Mouse (Mus musculus) kidney, postnatal 0 days (tissue): Measurements from ENCODE around the gene Aldh4a1. TPM values are rescaled to one million over a fixed set of nuclear protein-coding genes. Genes with fewer than 3 reads are reported as not detected.

ENCODE experiments used
- ATAC-seq: fragments of 200-750 bp; cut with Nextera tagmentation; replicated peaks from 2 replicates; pipeline ENCODE4 v1.8.0; 2017; ENCODE audit warnings: low read depth, moderate number of reproducible peaks, moderate TSS enrichment, moderate library complexity; ENCODE audit not compliant: low FRiP score
- DNase-seq: peaks from one replicate; pipeline ENCODE4 v3.0.0-alpha.2; 2016; ENCODE audit warnings: low spot score
- H3K27ac ChIP-seq: fragments of 300-500 bp; sonication (generic); 2 replicates; pipeline ENCODE4 v1.5.1; 2014; ENCODE audit warnings: mild to moderate bottlenecking
- H3K27me3 ChIP-seq: fragments of 300-500 bp; sonication (generic); 2 replicates; pipeline ENCODE4 v1.6.1; 2014; ENCODE audit warnings: low read length, mixed read lengths; ENCODE audit not compliant: insufficient read depth
- H3K36me3 ChIP-seq: fragments of 300-500 bp; sonication (generic); 2 replicates; pipeline ENCODE4 v1.6.1; 2014; ENCODE audit warnings: low read length, mixed read lengths; ENCODE audit not compliant: insufficient read depth
- H3K4me1 ChIP-seq: fragments of 300-500 bp; sonication (generic); replicated peaks from 2 replicates; pipeline ENCODE4 v1.6.1; 2014; ENCODE audit warnings: antibody characterized with exemption, low read length, mixed read lengths; ENCODE audit not compliant: insufficient read depth
- H3K4me2 ChIP-seq: fragments of 300-500 bp; sonication (generic); 2 replicates; pipeline ENCODE4 v1.6.1; 2014; ENCODE audit warnings: mild to moderate bottlenecking, low read length, moderate library complexity, mixed read lengths
- H3K4me3 ChIP-seq: fragments of 300-500 bp; sonication (generic); replicated peaks from 2 replicates; pipeline ENCODE4 v1.5.1; 2014; ENCODE audit warnings: low read depth, low read length
- H3K9ac ChIP-seq: fragments of 300-500 bp; sonication (generic); 2 replicates; pipeline ENCODE4 v1.6.1; 2014; ENCODE audit warnings: low read depth, low read length
- H3K9me3 ChIP-seq: fragments of 300-500 bp; sonication (generic); replicated peaks from 2 replicates; pipeline ENCODE4 v1.6.1; 2016; ENCODE audit warnings: low read length, inconsistent platforms, mixed read lengths
- CTCF ChIP-seq: IDR thresholded peaks from 2 replicates; pipeline ENCODE4 v1.5.1; 2016; ENCODE audit warnings: antibody characterized with exemption, low read depth, mild to moderate bottlenecking, moderate library complexity
- WGBS: fragments of 180-500 bp; shearing (Covaris S2); extraction: QIAGEN DNeasy Blood & Tissue Kit; methylation state at CpG from one replicate; pipeline ENCODE4 v1.1.7; 2014; 5-methylcytosine and 5-hydroxymethylcytosine counted together
- polyA plus RNA-seq: library from polyadenylated mRNA; unstranded; fragments of >200 nt; fragmentation: Nextera tagmentation; extraction: Ambion mirVana; gene quantifications from 2 replicates; pipeline ENCODE4 v1.2.1, GENCODE M21; 2015

Aldh4a1 gene
- polyA plus RNA-seq, 1 experiment from 2014 or later = 91.0 TPM

GRCm38 (mm10) chr4:139624116-139624489 lies 1.4 kb downstream of the Aldh4a1 start:
- Histone ChIP-seq H3K27me3 (no peaks in the 10 kb centered on the region), H3K36me3 (no peaks in the 10 kb centered on the region), H3K4me1 (0 out of 2 replicates have a peak, but pooled peaks cover 7% of the 10 kb centered on the region), H3K27ac (peak overlapping the region; percentile 87), H3K9ac (0 out of 2 replicates have a peak overlapping the region, but pooled peaks have one; percentile 79), H3K4me2 (peak overlapping the region; percentile 88), H3K4me3 (peak overlapping the region; percentile 83), H3K9me3 (no peaks in the 10 kb centered on the region)
- peak; percentile 52 for ATAC-seq
- TF ChIP-seq CTCF = no peak
- WGBS = 26% methylated on average over 5 of the region's 5 CpGs
- no peak for DNase-seq

GRCm38 (mm10) chr4:139624706-139625105 lies 2.0 kb downstream of the Aldh4a1 start:
- peak overlapping the region; percentile 83 for H3K4me3 ChIP-seq
- WGBS = 36% methylated on average over 10 of the region's 10 CpGs
- ATAC-seq (no peak), DNase-seq (no peak)
- no peaks in the 10 kb centered on the region for H3K9me3 ChIP-seq
- no peaks in the 10 kb centered on the region for H3K36me3 ChIP-seq
- peak overlapping the region; percentile 87 for H3K27ac ChIP-seq
- no peak for TF ChIP-seq CTCF
- H3K4me2 ChIP-seq = peak overlapping the region; percentile 88
- H3K27me3 ChIP-seq = no peaks in the 10 kb centered on the region
- 0 out of 2 replicates have a peak overlapping the region, but pooled peaks have one; percentile 79 for H3K9ac ChIP-seq
- 0 out of 2 replicates have a peak, but pooled peaks cover 7% of the 10 kb centered on the region for H3K4me1 ChIP-seq

- no peaks in the 10 kb centered on the region for H3K27me3 ChIP-seq
- H3K9me3 ChIP-seq = no peaks in the 10 kb centered on the region
- ATAC-seq (no peak), DNase-seq (no peak)
- no peak overlapping the region for H3K27ac ChIP-seq
- no peaks in the 10 kb centered on the region for H3K36me3 ChIP-seq
- no peak overlapping the region for H3K4me2 ChIP-seq
- H3K4me3 ChIP-seq = no peak overlapping the region
- WGBS = 94% methylated on average over 11 of the region's 11 CpGs
- TF ChIP-seq CTCF = no peak
- peaks cover 13% of the 10 kb centered on the region for H3K4me1 ChIP-seq
- H3K9ac ChIP-seq = no peak overlapping the region
Measured at GRCm38 (mm10) chr4:139627361-139627760, 4.7 kb downstream of the Aldh4a1 start.

GRCm38 (mm10) chr4:139630171-139630570 lies 7.5 kb downstream of the Aldh4a1 start:
- ATAC-seq (peak; percentile 74), DNase-seq (no peak)
- no peaks in the 10 kb centered on the region for H3K27me3 ChIP-seq
- H3K4me2 ChIP-seq = no peak overlapping the region
- TF ChIP-seq CTCF = peak; percentile 43; the same call in 1 of the 2 replicates
- no peak overlapping the region for H3K27ac ChIP-seq
- WGBS = 65% methylated on average over 10 of the region's 10 CpGs
- no peak overlapping the region for H3K9ac ChIP-seq
- no peak overlapping the region for H3K4me3 ChIP-seq
- peaks cover 7% of the 10 kb centered on the region; the same call in 1 of the 2 replicates for H3K36me3 ChIP-seq
- no peaks in the 10 kb centered on the region for H3K9me3 ChIP-seq
- peaks cover 7% of the 10 kb centered on the region for H3K4me1 ChIP-seq

GRCm38 (mm10) chr4:139631141-139631540 lies 8.5 kb downstream of the Aldh4a1 start:
- no peak for ATAC-seq
- no peak overlapping the region for H3K27ac ChIP-seq
- no peak overlapping the region for H3K4me3 ChIP-seq
- H3K4me1 ChIP-seq = peaks cover 7% of the 10 kb centered on the region
- H3K27me3 ChIP-seq = no peaks in the 10 kb centered on the region
- TF ChIP-seq CTCF = no peak
- WGBS = 55% methylated on average over 5 of the region's 5 CpGs
- no peaks in the 10 kb centered on the region for H3K9me3 ChIP-seq
- peaks cover 7% of the 10 kb centered on the region; the same call in 1 of the 2 replicates for H3K36me3 ChIP-seq
- no peak overlapping the region for H3K4me2 ChIP-seq
- 0 out of 2 replicates have a peak overlapping the region, but pooled peaks have one; percentile 23 for H3K9ac ChIP-seq
- DNase-seq = no peak

GRCm38 (mm10) chr4:139631569-139632253 lies 9.0 kb downstream of the Aldh4a1 start:
- Histone ChIP-seq H3K36me3 (peaks cover 8% of the 10 kb centered on the region), H3K27ac (no peak overlapping the region), H3K4me1 (peaks cover 7% of the 10 kb centered on the region), H3K4me3 (no peak overlapping the region), H3K4me2 (no peak overlapping the region), H3K9ac (0 out of 2 replicates have a peak overlapping the region, but pooled peaks have one; percentile 23), H3K9me3 (no peaks in the 10 kb centered on the region), H3K27me3 (no peaks in the 10 kb centered on the region)
- DNase-seq = no peak
- TF ChIP-seq CTCF = no peak
- 79% methylated on average over 7 of the region's 7 CpGs for WGBS
- ATAC-seq = no peak
